Mouse (Mus musculus) heart, embryonic 13.5 days (tissue): ENCODE measurements around the gene Scn10a. TPM values are rescaled to one million over a fixed set of nuclear protein-coding genes. Genes with fewer than 3 reads are reported as not detected.

Experiments
- ATAC-seq: fragments of 200-750 bp; cut with Nextera tagmentation; 2 replicates; pipeline ENCODE4 v1.8.0; 2017; ENCODE audit warnings: moderate TSS enrichment; ENCODE audit not compliant: insufficient number of reproducible peaks, low FRiP score, low TSS enrichment; ENCODE audit errors: extremely low read depth
- H3K27ac ChIP-seq: fragments of 300-500 bp; sonication (generic); replicated peaks from 2 replicates; pipeline ENCODE4 v1.5.1; 2015; ENCODE audit warnings: moderate library complexity, mild to moderate bottlenecking, inconsistent platforms
- H3K27me3 ChIP-seq: fragments of 300-500 bp; sonication (generic); replicated peaks from 2 replicates; pipeline ENCODE4 v1.6.1; 2015; ENCODE audit warnings: mild to moderate bottlenecking, inconsistent platforms
- H3K36me3 ChIP-seq: fragments of 300-500 bp; sonication (generic); 2 replicates; pipeline ENCODE4 v1.6.1; 2015; ENCODE audit warnings: mild to moderate bottlenecking, inconsistent platforms
- H3K4me1 ChIP-seq: fragments of 300-500 bp; sonication (generic); 2 replicates; pipeline ENCODE4 v1.6.1; 2015; ENCODE audit warnings: inconsistent platforms
- H3K4me2 ChIP-seq: fragments of 300-500 bp; sonication (generic); 2 replicates; pipeline ENCODE4 v1.6.1; 2015; ENCODE audit warnings: inconsistent platforms, mild to moderate bottlenecking, moderate library complexity
- H3K4me3 ChIP-seq: fragments of 300-500 bp; sonication (generic); 2 replicates; pipeline ENCODE4 v1.5.1; 2015; ENCODE audit warnings: moderate library complexity, mild to moderate bottlenecking, inconsistent platforms
- H3K9ac ChIP-seq: fragments of 300-500 bp; sonication (generic); 2 replicates; pipeline ENCODE4 v1.6.1; 2015; ENCODE audit warnings: inconsistent platforms, mild to moderate bottlenecking, moderate library complexity
- H3K9me3 ChIP-seq: fragments of 300-500 bp; sonication (generic); 2 replicates; pipeline ENCODE4 v1.6.1; 2016; ENCODE audit warnings: inconsistent platforms
- WGBS: fragments of 180-500 bp; shearing (Covaris S2); methylation state at CpG from one replicate; pipeline ENCODE4 v1.1.7; 2015; ENCODE audit warnings: mixed read lengths; 5-methylcytosine and 5-hydroxymethylcytosine counted together
- polyA plus RNA-seq: library from polyadenylated mRNA; unstranded; fragments of >200 nt; fragmentation: Nextera tagmentation; extraction: Ambion mirVana; gene quantifications from 2 replicates; pipeline ENCODE4 v1.2.1, GENCODE M21; 2015

The Scn10a gene
- polyA plus RNA-seq, 1 experiment from 2014 or later = 0.75 TPM

- Histone ChIP-seq H3K9ac (no peak overlapping the region), H3K27ac (no peak overlapping the region), H3K36me3 (no peaks in the 10 kb centered on the region), H3K9me3 (peaks cover 6% of the 10 kb centered on the region), H3K4me3 (no peak overlapping the region), H3K4me2 (no peak overlapping the region), H3K4me1 (peaks cover 14% of the 10 kb centered on the region), H3K27me3 (0 out of 2 replicates have a peak, but pooled peaks cover 3% of the 10 kb centered on the region)
- ATAC-seq = no peak
- 64% methylated on average over 8 of the region's 8 CpGs for WGBS
Observed at GRCm38 (mm10) chr9:119604607-119605006, 114.5 kb downstream of the Scn10a start.

- Histone ChIP-seq H3K27me3 (no peaks in the 10 kb centered on the region), H3K4me3 (no peak overlapping the region), H3K4me2 (no peak overlapping the region), H3K36me3 (no peaks in the 10 kb centered on the region), H3K4me1 (no peaks in the 10 kb centered on the region; the same call in none of the 2 replicates), H3K9ac (no peak overlapping the region), H3K9me3 (peaks cover 7% of the 10 kb centered on the region), H3K27ac (no peak overlapping the region)
- ATAC-seq = no peak
- WGBS = 72% methylated on average over 10 of the region's 10 CpGs
Observed at GRCm38 (mm10) chr9:119598501-119598900, 120.6 kb downstream of the Scn10a start.

- no peak overlapping the region for H3K4me3 ChIP-seq
- no peak overlapping the region for H3K9ac ChIP-seq
- H3K9me3 ChIP-seq = peaks cover 7% of the 10 kb centered on the region
- no peak overlapping the region for H3K27ac ChIP-seq
- ATAC-seq = no peak
- H3K36me3 ChIP-seq = no peaks in the 10 kb centered on the region
- H3K27me3 ChIP-seq = no peaks in the 10 kb centered on the region
- H3K4me1 ChIP-seq = no peaks in the 10 kb centered on the region; the same call in none of the 2 replicates
- 64% methylated on average over 8 of the region's 8 CpGs for WGBS
- H3K4me2 ChIP-seq = no peak overlapping the region
Observed at GRCm38 (mm10) chr9:119597332-119597731, 121.8 kb downstream of the Scn10a start.

- Histone ChIP-seq H3K36me3 (no peaks in the 10 kb centered on the region), H3K9ac (no peak overlapping the region), H3K27me3 (peaks cover 46% of the 10 kb centered on the region), H3K4me3 (no peak overlapping the region), H3K27ac (no peak overlapping the region), H3K4me1 (peaks cover 11% of the 10 kb centered on the region), H3K9me3 (no peaks in the 10 kb centered on the region), H3K4me2 (0 out of 2 replicates have a peak overlapping the region, but pooled peaks have one; percentile 65)
- WGBS = 83% methylated on average over 8 of the region's 8 CpGs
- ATAC-seq = no peak
Observed at GRCm38 (mm10) chr9:119589592-119589991, 129.5 kb downstream of the Scn10a start.

- 15% methylated on average over 26 of the region's 26 CpGs for WGBS
- Histone ChIP-seq H3K27ac (no peak overlapping the region), H3K36me3 (no peaks in the 10 kb centered on the region), H3K27me3 (peaks cover 52% of the 10 kb centered on the region), H3K4me3 (peak overlapping the region; percentile 37), H3K9me3 (no peaks in the 10 kb centered on the region), H3K4me2 (peak overlapping the region; percentile 65), H3K9ac (0 out of 2 replicates have a peak overlapping the region, but pooled peaks have one; percentile 16), H3K4me1 (peaks cover 11% of the 10 kb centered on the region)
- ATAC-seq = peak; percentile 42; the same call in 1 of the 2 replicates
Observed at GRCm38 (mm10) chr9:119588763-119589449, 130.2 kb downstream of the Scn10a start.

- WGBS = 2% methylated on average over 6 of the region's 6 CpGs
- no peak for ATAC-seq
Observed at GRCm38 (mm10) chr9:119580668-119581067, 138.5 kb downstream of the Scn10a start.

GRCm38 (mm10) chr9:119580187-119580586 lies 138.9 kb downstream of the Scn10a start:
- Histone ChIP-seq H3K27me3 (peaks cover 95% of the 10 kb centered on the region), H3K4me1 (peaks cover 33% of the 10 kb centered on the region), H3K27ac (no peak overlapping the region), H3K9me3 (no peaks in the 10 kb centered on the region), H3K36me3 (no peaks in the 10 kb centered on the region), H3K9ac (no peak overlapping the region), H3K4me2 (no peak overlapping the region), H3K4me3 (no peak overlapping the region)
- ATAC-seq = no peak
- WGBS = 84% methylated on average over 17 of the region's 17 CpGs

More at GRCm38 (mm10) chr9:119580668-119581067, 138.5 kb downstream of the Scn10a start:
- peaks cover 28% of the 10 kb centered on the region for H3K4me1 ChIP-seq
- H3K36me3 ChIP-seq = no peaks in the 10 kb centered on the region
- no peaks in the 10 kb centered on the region for H3K9me3 ChIP-seq
- no peak overlapping the region for H3K27ac ChIP-seq
- H3K4me3 ChIP-seq = no peak overlapping the region
- peaks cover 95% of the 10 kb centered on the region for H3K27me3 ChIP-seq
- no peak overlapping the region for H3K9ac ChIP-seq
- H3K4me2 ChIP-seq = no peak overlapping the region

GRCm38 (mm10) chr9:119578636-119579438 lies 140.3 kb downstream of the Scn10a start, which contains the start of gene Scn5a:
Scn5a (minus strand) TSS chr9:119579016.
- whole genome bisulfite sequencing = under 1% methylated on average over 61 of the region's 99 CpGs
- H3K36me3 ChIP-seq = no peaks in the 10 kb centered on the region
- H3K4me1 ChIP-seq = peaks cover 47% of the 10 kb centered on the region
- H3K4me3 ChIP-seq = peak within 1 kb of the TSS; percentile 77
- H3K27ac ChIP-seq = peak within 1 kb of the TSS; percentile 36
- peak; percentile 56; the same call in 1 of the 2 replicates for ATAC-seq
- H3K4me2 ChIP-seq = peak within 1 kb of the TSS; percentile 88
- H3K27me3 ChIP-seq = peaks cover 97% of the 10 kb centered on the region
- peak within 1 kb of the TSS; percentile 92 for H3K9ac ChIP-seq
- H3K9me3 ChIP-seq = no peaks in the 10 kb centered on the region

GRCm38 (mm10) chr9:119578311-119578635 lies 140.8 kb downstream of the Scn10a start:
- ATAC-seq = no peak; the same call in 1 of the 2 replicates
- H3K4me2 ChIP-seq = peak overlapping the region; percentile 88
- no peaks in the 10 kb centered on the region for H3K9me3 ChIP-seq
- peak overlapping the region; percentile 36 for H3K27ac ChIP-seq
- H3K27me3 ChIP-seq = peaks cover 97% of the 10 kb centered on the region
- H3K36me3 ChIP-seq = no peaks in the 10 kb centered on the region
- peak overlapping the region; percentile 77 for H3K4me3 ChIP-seq
- under 1% methylated on average over 24 of the region's 24 CpGs for WGBS
- peaks cover 52% of the 10 kb centered on the region for H3K4me1 ChIP-seq
- peak overlapping the region; percentile 92 for H3K9ac ChIP-seq

- 60% methylated on average over 2 of the region's 2 CpGs for WGBS
- peak overlapping the region; percentile 88 for H3K4me2 ChIP-seq
- peaks cover 99% of the 10 kb centered on the region for H3K27me3 ChIP-seq
- H3K9me3 ChIP-seq = no peaks in the 10 kb centered on the region
- H3K4me3 ChIP-seq = peak overlapping the region; percentile 77; the same call in 1 of the 2 replicates
- H3K9ac ChIP-seq = no peak overlapping the region
- no peak for ATAC-seq
- H3K36me3 ChIP-seq = no peaks in the 10 kb centered on the region
- H3K4me1 ChIP-seq = peaks cover 65% of the 10 kb centered on the region
- H3K27ac ChIP-seq = no peak overlapping the region
Observed at GRCm38 (mm10) chr9:119576977-119577376, 142.1 kb downstream of the Scn10a start.

- no peak overlapping the region for H3K9ac ChIP-seq
- no peaks in the 10 kb centered on the region for H3K9me3 ChIP-seq
- ATAC-seq = no peak
- H3K4me1 ChIP-seq = peaks cover 75% of the 10 kb centered on the region
- H3K4me3 ChIP-seq = no peak overlapping the region
- peak overlapping the region; percentile 46; the same call in 1 of the 2 replicates for H3K27ac ChIP-seq
- 56% methylated on average over 9 of the region's 9 CpGs for WGBS
- peaks cover 99% of the 10 kb centered on the region for H3K27me3 ChIP-seq
- H3K36me3 ChIP-seq = no peaks in the 10 kb centered on the region
- H3K4me2 ChIP-seq = peak overlapping the region; percentile 45
Observed at GRCm38 (mm10) chr9:119575732-119576131, 143.4 kb downstream of the Scn10a start.
